Mouse (Mus musculus): ENCODE measurements around the gene Rtl6. TPM values are rescaled to one million over a fixed set of nuclear protein-coding genes. Genes with fewer than 3 reads are reported as not detected.
A peak's percentile ranks its signal among the peaks of the same experiment; 100 is the strongest.

Gene Rtl6
- polyA plus RNA-seq (2016; fragmentation: Nextera tagmentation; extraction: Ambion mirVana), result 48.8 and 56.2 TPM in 2 replicates

DNA sequence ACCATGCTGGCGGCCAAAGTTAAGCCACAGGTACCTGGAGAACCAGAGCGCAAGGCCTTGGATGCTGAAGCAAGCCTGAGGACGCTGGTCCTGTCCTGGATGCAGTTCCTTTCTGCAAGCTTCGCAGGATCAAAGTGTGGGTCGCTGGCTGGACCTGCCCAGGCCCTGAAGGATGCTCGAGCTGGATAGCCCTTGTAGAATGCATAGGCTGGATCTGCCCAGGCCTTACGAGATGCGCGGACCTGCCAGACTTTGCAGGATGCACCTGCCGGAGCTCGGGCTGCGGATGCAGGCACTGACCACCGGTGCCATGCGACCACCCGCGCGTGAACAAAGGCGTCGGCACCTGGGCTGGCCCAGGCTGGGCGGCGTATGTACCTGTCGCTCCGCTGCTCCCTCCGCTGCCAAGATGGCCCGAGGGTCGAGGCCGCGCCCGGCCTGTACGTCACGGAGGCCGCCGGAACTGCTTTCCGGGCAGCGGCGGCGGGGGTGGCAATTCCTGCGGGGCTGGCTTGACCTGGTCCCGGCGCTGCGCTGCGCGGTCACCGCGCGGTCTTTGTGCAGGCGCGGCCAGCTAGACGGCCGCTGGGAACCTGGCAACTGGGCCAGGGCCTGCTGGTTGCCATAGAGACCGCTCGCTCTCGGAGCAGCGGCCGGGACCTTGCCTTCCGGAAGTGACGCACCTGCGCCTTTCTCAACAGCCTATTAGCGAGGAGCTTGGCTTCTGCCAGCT, at the start of gene Rtl6:
Gene Rtl6 (minus strand): TSS at position 635 of the 733 bp plus-strand sequence.
- peaks cover 7% of the 10 kb centered on the region; the same call in 1 of the 2 replicates for H3K9me3 ChIP-seq
- peak within 1 kb of the TSS; percentile 87 for H3K4me2 ChIP-seq
- peaks cover 20% of the 10 kb centered on the region for H3K27me3 ChIP-seq
- H3K4me3 ChIP-seq (replicated peaks), result peak within 1 kb of the TSS; percentile 69
- peaks cover 41% of the 10 kb centered on the region for H3K36me3 ChIP-seq (replicated peaks)
- WGBS, result 11% methylated on average over 59 of the region's 59 CpGs
- peak within 1 kb of the TSS; percentile 92 for H3K27ac ChIP-seq
- H3K4me1 ChIP-seq, result peaks cover 39% of the 10 kb centered on the region
- ATAC-seq (ENCODE audit: low FRiP score), result peak; percentile 96
- peak within 1 kb of the TSS; percentile 82 for H3K9ac ChIP-seq

DNA sequence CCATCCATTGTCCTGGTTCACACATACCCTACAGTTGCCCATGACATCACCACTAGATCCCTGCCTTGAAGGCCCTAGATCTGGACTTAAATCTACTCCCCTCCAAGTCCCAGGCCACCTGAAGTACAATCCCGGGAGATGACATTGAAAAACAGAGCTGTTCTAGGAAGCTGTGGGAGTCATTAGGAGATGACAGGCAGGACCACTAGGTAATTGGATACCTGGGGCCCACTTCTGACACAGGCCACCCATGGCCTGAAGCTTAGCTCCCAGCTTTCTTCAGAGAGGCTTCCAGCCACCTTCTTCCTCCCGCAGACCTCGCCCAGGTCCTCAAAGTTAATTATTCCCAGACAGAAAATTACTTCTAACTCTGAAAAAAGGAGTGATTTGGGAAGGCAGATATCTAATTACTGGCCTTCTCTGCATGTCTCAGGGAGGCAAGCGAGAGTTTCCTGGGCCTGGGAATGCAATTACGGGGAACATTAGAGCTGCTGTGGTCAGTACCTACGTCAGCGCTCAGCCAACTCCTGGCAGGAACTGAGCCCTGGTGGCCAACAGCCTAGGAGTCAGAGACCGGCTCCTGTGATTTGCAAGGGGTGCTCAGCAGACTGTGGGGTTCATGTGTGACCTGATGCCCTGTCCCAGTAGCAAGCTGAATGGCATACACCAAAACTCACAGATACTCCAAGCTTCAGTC, 45.8 kb upstream of the Rtl6 start:
- no peak overlapping the region for H3K4me2 ChIP-seq
- H3K4me1 ChIP-seq, result peaks cover 9% of the 10 kb centered on the region; the same call in 1 of the 2 replicates
- peaks cover 3% of the 10 kb centered on the region; the same call in 1 of the 2 replicates for H3K9me3 ChIP-seq
- H3K27ac ChIP-seq, result no peak overlapping the region
- H3K4me3 ChIP-seq (replicated peaks), result no peak overlapping the region
- no peak overlapping the region for H3K9ac ChIP-seq
- H3K36me3 ChIP-seq (replicated peaks), result no peaks in the 10 kb centered on the region
- 0 out of 2 replicates have a peak, but pooled peaks cover 5% of the 10 kb centered on the region for H3K27me3 ChIP-seq
- no peak for ATAC-seq (ENCODE audit: low FRiP score)
- WGBS, result 78% methylated on average over 8 of the region's 8 CpGs

DNA sequence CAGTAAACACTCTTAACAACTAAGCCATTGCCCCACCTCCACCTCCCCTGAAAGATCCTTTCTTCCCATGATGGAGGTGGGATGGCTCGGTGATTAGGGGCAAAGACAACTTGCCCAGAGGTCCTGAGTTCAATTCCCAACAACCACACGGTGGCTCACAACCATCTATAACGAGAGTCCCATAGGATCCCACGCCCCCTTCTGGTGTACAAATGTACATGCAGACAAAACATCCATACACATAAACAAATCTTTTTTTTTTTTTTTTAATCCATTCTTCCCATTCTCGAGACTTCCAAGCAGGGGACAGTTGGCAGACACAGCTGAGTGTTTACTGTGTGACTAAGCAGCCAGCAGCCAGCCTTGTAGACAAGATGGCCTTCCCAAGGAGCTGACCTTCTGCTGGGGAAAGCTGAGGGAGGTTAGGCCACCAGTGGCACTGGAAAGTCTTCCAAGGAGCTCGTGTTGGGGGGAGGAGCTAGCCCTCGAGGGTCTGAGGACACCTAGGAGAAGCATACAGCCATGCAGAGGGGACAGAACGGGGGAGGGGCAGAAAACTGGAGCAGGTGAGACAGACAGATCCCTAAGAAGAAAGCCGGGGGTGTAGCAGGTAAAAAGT, 43.5 kb upstream of the Rtl6 start:
- Histone ChIP-seq H3K27ac (no peak overlapping the region), H3K4me2 (no peak overlapping the region), H3K4me1 (peaks cover 9% of the 10 kb centered on the region; the same call in 1 of the 2 replicates), H3K9me3 (no peaks in the 10 kb centered on the region), H3K9ac (no peak overlapping the region), H3K27me3 (peaks cover 5% of the 10 kb centered on the region; the same call in 1 of the 2 replicates), H3K4me3 (replicated peaks) (no peak overlapping the region), H3K36me3 (replicated peaks) (no peaks in the 10 kb centered on the region)
- 74% methylated on average over 9 of the region's 9 CpGs for WGBS
- no peak for ATAC-seq (ENCODE audit: low FRiP score)

DNA sequence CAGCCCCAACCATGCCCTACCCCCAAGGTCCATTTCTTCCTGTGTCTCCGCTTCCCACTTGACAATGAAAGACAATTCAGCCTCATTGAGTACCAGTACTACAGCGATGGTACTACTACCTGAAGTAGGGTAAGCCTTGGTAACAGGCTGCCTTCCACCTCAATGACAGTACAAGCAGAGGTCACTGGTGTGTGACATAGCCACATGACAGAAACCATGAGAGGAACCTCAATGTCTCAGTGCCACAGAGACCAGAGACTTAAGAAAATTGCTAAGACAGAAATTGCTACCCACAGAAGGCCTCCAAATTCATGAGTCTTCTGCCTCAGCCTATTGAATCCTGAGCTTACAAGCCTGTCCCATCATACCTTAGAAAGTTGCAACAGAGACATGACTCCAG, 41.3 kb upstream of the Rtl6 start:
- ATAC-seq (ENCODE audit: low FRiP score), result no peak
- no peaks in the 10 kb centered on the region for H3K36me3 ChIP-seq (replicated peaks)
- no peak overlapping the region for H3K27ac ChIP-seq
- WGBS, result 90% methylated on average over 2 of the region's 2 CpGs
- no peak overlapping the region for H3K9ac ChIP-seq
- H3K9me3 ChIP-seq, result no peaks in the 10 kb centered on the region
- H3K4me3 ChIP-seq (replicated peaks), result no peak overlapping the region
- no peak overlapping the region for H3K4me2 ChIP-seq
- peaks cover 15% of the 10 kb centered on the region for H3K4me1 ChIP-seq
- peaks cover 5% of the 10 kb centered on the region; the same call in 1 of the 2 replicates for H3K27me3 ChIP-seq

GRCm38 (mm10) chr15:84597816-84598215, 40.2 kb upstream of the Rtl6 start:
- Histone ChIP-seq H3K9me3 (no peaks in the 10 kb centered on the region), H3K4me1 (peaks cover 24% of the 10 kb centered on the region), H3K27me3 (peaks cover 5% of the 10 kb centered on the region; the same call in 1 of the 2 replicates), H3K4me3 (replicated peaks) (no peak overlapping the region), H3K4me2 (no peak overlapping the region), H3K27ac (no peak overlapping the region), H3K9ac (no peak overlapping the region), H3K36me3 (replicated peaks) (no peaks in the 10 kb centered on the region)
- 95% methylated on average over 1 of the region's 1 CpGs for WGBS
- no peak for ATAC-seq (ENCODE audit: low FRiP score)

- no peak for ATAC-seq (ENCODE audit: low FRiP score)
- no peak overlapping the region for H3K4me3 ChIP-seq (replicated peaks)
- H3K9ac ChIP-seq, result no peak overlapping the region
- no peaks in the 10 kb centered on the region for H3K36me3 ChIP-seq (replicated peaks)
- H3K27ac ChIP-seq, result no peak overlapping the region
- no peak overlapping the region for H3K4me2 ChIP-seq
- H3K4me1 ChIP-seq, result peaks cover 32% of the 10 kb centered on the region
- peaks cover 5% of the 10 kb centered on the region; the same call in 1 of the 2 replicates for H3K27me3 ChIP-seq
- no peaks in the 10 kb centered on the region for H3K9me3 ChIP-seq
Observed at GRCm38 (mm10) chr15:84597021-84597420, 39.4 kb upstream of the Rtl6 start.

- ATAC-seq (ENCODE audit: low FRiP score), result no peak
Observed at GRCm38 (mm10) chr15:84595241-84595945, 37.8 kb upstream of the Rtl6 start.

DNA sequence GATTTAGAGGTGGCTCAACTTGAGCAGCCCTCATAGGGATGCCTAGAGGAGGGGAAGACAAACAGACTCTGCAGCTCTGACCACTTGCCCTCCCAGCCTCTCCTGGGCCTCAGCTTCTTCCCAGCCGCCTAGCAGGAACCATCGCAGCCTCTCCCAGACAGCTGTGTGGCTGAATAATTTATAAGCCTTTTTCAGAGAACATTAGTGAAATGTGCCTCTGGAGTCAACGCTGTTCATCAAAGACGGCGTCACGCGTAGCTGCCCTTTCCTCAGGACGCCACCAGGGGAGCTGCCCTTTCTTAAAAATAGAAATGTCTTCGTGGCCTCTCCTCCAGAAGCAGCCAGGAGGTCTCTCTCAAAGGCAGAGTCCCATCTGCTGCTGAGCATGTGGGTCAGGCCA, 35.9 kb upstream of the Rtl6 start:
- no peak overlapping the region for H3K4me2 ChIP-seq
- WGBS, result 39% methylated on average over 9 of the region's 9 CpGs
- no peak for ATAC-seq (ENCODE audit: low FRiP score)
- no peaks in the 10 kb centered on the region for H3K36me3 ChIP-seq (replicated peaks)
- H3K27ac ChIP-seq, result no peak overlapping the region
- H3K4me1 ChIP-seq, result peaks cover 41% of the 10 kb centered on the region
- H3K4me3 ChIP-seq (replicated peaks), result no peak overlapping the region
- H3K9me3 ChIP-seq, result no peaks in the 10 kb centered on the region
- H3K9ac ChIP-seq, result no peak overlapping the region
- H3K27me3 ChIP-seq, result no peaks in the 10 kb centered on the region; the same call in 1 of the 2 replicates

More at GRCm38 (mm10) chr15:84595241-84595945, 37.8 kb upstream of the Rtl6 start:
- Histone ChIP-seq H3K4me3 (replicated peaks) (no peak overlapping the region), H3K9ac (no peak overlapping the region), H3K4me2 (no peak overlapping the region), H3K36me3 (replicated peaks) (no peaks in the 10 kb centered on the region), H3K4me1 (peaks cover 44% of the 10 kb centered on the region), H3K27me3 (no peaks in the 10 kb centered on the region; the same call in 1 of the 2 replicates), H3K9me3 (no peaks in the 10 kb centered on the region), H3K27ac (no peak overlapping the region)
- WGBS, result 78% methylated on average over 9 of the region's 9 CpGs

DNA sequence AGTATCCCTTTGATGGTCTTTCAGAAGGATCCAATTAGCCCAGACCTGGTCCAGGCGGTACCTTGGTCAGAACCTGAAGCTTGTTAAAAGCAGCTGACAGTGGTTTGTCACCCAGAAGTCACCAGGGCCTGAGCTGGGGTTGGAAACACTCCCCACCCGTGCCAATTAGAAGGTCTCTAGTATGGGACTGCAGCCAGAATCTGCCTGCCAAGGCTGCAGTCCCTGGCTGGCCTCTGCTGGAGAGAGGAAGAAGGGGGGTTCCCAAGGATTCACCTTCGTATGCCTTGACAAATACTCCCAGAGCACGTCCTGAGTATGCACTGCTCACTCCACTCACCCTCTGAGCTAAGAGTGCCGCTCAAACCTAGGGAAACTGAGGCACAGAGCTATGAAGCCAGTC, 34.6 kb upstream of the Rtl6 start:
- H3K27ac ChIP-seq, result 0 out of 2 replicates have a peak overlapping the region, but pooled peaks have one; percentile 38
- no peaks in the 10 kb centered on the region for H3K27me3 ChIP-seq
- H3K4me3 ChIP-seq (replicated peaks), result no peak overlapping the region
- H3K9me3 ChIP-seq, result no peaks in the 10 kb centered on the region
- H3K4me2 ChIP-seq, result no peak overlapping the region
- no peaks in the 10 kb centered on the region for H3K36me3 ChIP-seq (replicated peaks)
- no peak overlapping the region for H3K9ac ChIP-seq
- peaks cover 50% of the 10 kb centered on the region for H3K4me1 ChIP-seq
- no peak for ATAC-seq (ENCODE audit: low FRiP score)
- 71% methylated on average over 5 of the region's 5 CpGs for WGBS

DNA sequence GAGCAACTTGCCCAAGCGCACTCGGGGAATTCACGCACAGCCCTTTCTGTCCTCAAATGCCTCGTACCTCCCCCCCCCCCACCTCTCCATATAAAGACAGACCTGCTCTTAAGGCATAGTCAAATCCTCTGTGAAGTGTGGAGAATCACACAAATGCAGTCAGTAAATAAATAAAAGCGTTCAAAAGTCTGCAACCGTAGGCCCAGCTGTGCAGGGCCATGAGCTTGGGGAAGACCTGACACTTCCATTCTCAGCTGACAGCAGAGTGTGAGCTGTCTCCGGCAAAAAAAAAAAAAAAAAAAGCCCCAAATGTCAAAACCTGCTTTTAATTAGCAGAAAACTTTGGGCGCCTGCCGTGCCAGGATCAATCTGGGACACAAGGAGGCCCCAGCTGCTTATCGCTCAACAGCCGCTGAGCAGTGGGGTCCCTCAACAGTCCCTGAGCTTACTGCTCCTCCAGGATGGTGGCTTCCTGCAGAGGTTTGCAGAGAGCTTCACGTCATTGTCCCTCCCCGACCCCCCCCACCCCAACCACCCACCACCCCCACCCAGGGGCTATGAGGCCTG, 34.0 kb upstream of the Rtl6 start:
- Histone ChIP-seq H3K4me3 (replicated peaks) (no peak overlapping the region), H3K4me2 (no peak overlapping the region), H3K36me3 (replicated peaks) (no peaks in the 10 kb centered on the region), H3K9ac (no peak overlapping the region), H3K27me3 (no peaks in the 10 kb centered on the region), H3K9me3 (no peaks in the 10 kb centered on the region), H3K4me1 (peaks cover 50% of the 10 kb centered on the region), H3K27ac (0 out of 2 replicates have a peak overlapping the region, but pooled peaks have one; percentile 38)
- ATAC-seq (ENCODE audit: low FRiP score), result no peak
- 34% methylated on average over 13 of the region's 13 CpGs for WGBS

DNA sequence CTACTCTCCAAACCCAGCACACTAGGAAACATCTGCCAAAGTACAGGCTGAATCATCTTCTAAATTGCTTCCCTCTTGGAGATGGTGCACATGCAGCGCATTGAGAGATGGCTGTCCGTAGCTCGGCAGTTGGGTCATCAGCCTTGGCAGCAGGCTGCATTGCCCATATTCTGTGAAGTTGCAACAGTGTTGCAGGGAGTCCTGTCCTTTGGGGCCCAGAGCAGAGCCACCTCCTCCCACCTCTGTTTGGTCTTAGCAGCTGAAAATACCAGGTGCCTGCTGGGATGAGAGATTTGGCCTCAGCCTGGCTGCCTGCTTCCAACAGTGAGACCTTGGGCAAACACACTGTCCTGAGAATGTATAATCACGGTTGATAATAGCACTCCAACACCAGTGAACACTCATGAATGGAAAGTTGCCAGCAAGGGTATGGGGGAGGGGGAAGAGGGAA, 30.8 kb upstream of the Rtl6 start:
- ATAC-seq (ENCODE audit: low FRiP score), result peak; percentile 49; the same call in 1 of the 2 replicates
- peak overlapping the region; percentile 48; the same call in 1 of the 2 replicates for H3K27ac ChIP-seq

More for the DNA sequence above, 30.8 kb upstream of the Rtl6 start:
- no peak overlapping the region for H3K9ac ChIP-seq
- no peaks in the 10 kb centered on the region for H3K9me3 ChIP-seq
- no peak overlapping the region for H3K4me2 ChIP-seq
- no peak overlapping the region for H3K4me3 ChIP-seq (replicated peaks)
- 60% methylated on average over 4 of the region's 4 CpGs for WGBS
- H3K36me3 ChIP-seq (replicated peaks), result no peaks in the 10 kb centered on the region
- no peaks in the 10 kb centered on the region for H3K27me3 ChIP-seq
- H3K4me1 ChIP-seq, result peaks cover 38% of the 10 kb centered on the region
